In the genomic region with DNA sequence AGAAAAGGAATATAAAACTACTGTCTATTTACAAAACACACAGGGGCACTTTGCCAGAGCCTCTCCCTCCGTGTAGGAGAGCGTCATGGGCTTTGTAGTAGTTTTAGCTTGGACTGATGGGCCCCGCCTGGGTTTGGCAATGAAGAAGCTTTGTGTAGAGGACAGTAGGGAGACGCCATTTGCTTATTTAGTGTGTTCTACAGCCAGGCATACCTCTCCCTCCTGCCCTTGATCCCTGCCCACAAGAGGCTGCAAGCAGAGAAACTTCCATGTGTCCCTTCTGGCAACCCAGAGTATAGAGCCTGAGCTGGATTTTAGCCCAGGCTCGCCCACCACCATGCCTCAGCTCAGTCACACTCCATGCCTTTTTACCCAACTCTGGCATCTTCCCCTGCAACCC, we compare ENCODE assay signal across 22 mouse cellular contexts. TPM values are rescaled to one million over a fixed set of nuclear protein-coding genes. Genes with fewer than 3 reads are reported as not detected.
DNase-seq lines count a peak whose midpoint lies in the region; ATAC-seq and TF ChIP-seq lines count a peak whose summit lies in the region.
"Had no signal": no experiment of that assay in that cellular context is flagged by ENCODE, and none has a peak within 500 bp of the region (broad histone marks: within the 10 kb centered on the region; RNA-seq: fewer than 3 reads in every experiment).

No protein-coding gene starts in this region.

- H3K9ac ChIP-seq in heart, embryonic 13.5 days = no peak overlapping the region
- H3K9ac ChIP-seq in lung, postnatal 0 days (replicated peaks; ENCODE audit: low read depth) = no peak overlapping the region
- H3K9ac ChIP-seq: forebrain, postnatal 0 days; hindbrain, embryonic 14.5 days; midbrain, embryonic 15.5 days had no signal

- peak; percentile 31 to 39 for DNase-seq in cerebellum, postnatal 10 days
- no peak for DNase-seq in cerebellum, adult 8-10 months
- no peak for DNase-seq in heart, adult 8-10 months (ENCODE audit: low spot score)
- DNase-seq in lung, postnatal 0 days (ENCODE audit: low spot score) = peak; percentile 52
- no peak for DNase-seq in lung, adult 2 months
- DNase-seq in layer of hippocampus, adult 9-10 months (ENCODE audit: low spot score) = no peak
- no peak for DNase-seq in gastrocnemius, adult 2 months
- DNase-seq: cerebellum, adult 18-20 months; kidney, adult 18-20 months; liver; right cerebral cortex, postnatal 14 days; spleen, adult 18-20 months had no signal

- H3K4me1 ChIP-seq in heart, embryonic 13.5 days = peaks cover 42% of the 10 kb centered on the region
- peaks cover 8% of the 10 kb centered on the region; the same call in 1 of the 2 replicates for H3K4me1 ChIP-seq in lung, postnatal 0 days (ENCODE audit: insufficient read depth, low read depth, low read length)
- H3K4me1 ChIP-seq in lung, adult 2 months (ENCODE audit: control insufficient read depth, insufficient read depth, low read length) = peaks cover 8% of the 10 kb centered on the region

- intact Hi-C loops in gastrocnemius, adult 2 months (cut with DNase I) = loop anchor here (5.0 kb wide), 1 partner anchor 91 kb away; no protein-coding TSS in a partner anchor

- TF ChIP-seq EP300 in lung, postnatal 0 days (IDR thresholded peaks at IDR 0.05) = no peak

- TF ChIP-seq POLR2A in lung, adult 2 months (IDR thresholded peaks at IDR 0.05; ENCODE audit: borderline replicate concordance, extremely low read depth, low read depth, low read length) = no peak

- no peak for TF ChIP-seq CTCF in lung, postnatal 0 days (IDR thresholded peaks at IDR 0.05)
- TF ChIP-seq CTCF in lung, adult 2 months (IDR thresholded peaks at IDR 0.05; ENCODE audit: insufficient read depth, low read length) = no peak
- no peak for TF ChIP-seq CTCF in gastrocnemius, adult 2 months (IDR thresholded peaks at IDR 0.05)

- H3K4me2 ChIP-seq in heart, embryonic 13.5 days = no peak overlapping the region
- H3K4me2 ChIP-seq in lung, postnatal 0 days (replicated peaks; ENCODE audit: low read depth, low read length) = no peak overlapping the region
- H3K4me2 ChIP-seq: hindbrain, embryonic 14.5 days; midbrain, embryonic 15.5 days had no signal

- H3K36me3 ChIP-seq in heart, embryonic 13.5 days = no peaks in the 10 kb centered on the region
- H3K36me3 ChIP-seq in lung, postnatal 0 days (ENCODE audit: insufficient read depth, low read length) = no peaks in the 10 kb centered on the region
- H3K36me3 ChIP-seq: forebrain, embryonic 10.5 days; G1E; midbrain, embryonic 15.5 days had no signal

- peak overlapping the region; percentile 78 for H3K27ac ChIP-seq in heart, embryonic 13.5 days (replicated peaks)
- H3K27ac ChIP-seq in lung, postnatal 0 days (ENCODE audit: low read length) = 0 out of 2 replicates have a peak overlapping the region, but pooled peaks have one; percentile 74
- no peak overlapping the region for H3K27ac ChIP-seq in gastrocnemius, adult 2 months
- H3K27ac ChIP-seq: forebrain, embryonic 10.5 days; hindbrain, embryonic 14.5 days; midbrain, embryonic 15.5 days had no signal

- ATAC-seq in heart, embryonic 13.5 days (ENCODE audit: extremely low read depth, insufficient number of reproducible peaks, low FRiP score, low TSS enrichment) = peak; percentile 6; the same call in 1 of the 2 replicates
- peak; percentile 14 for ATAC-seq in lung, postnatal 0 days
- ATAC-seq: activated CD4-positive, CD25-positive, alpha-beta regulatory T cell, adult 4 months had no signal

- peaks cover 55% of the 10 kb centered on the region for H3K27me3 ChIP-seq in heart, embryonic 13.5 days (replicated peaks)
- H3K27me3 ChIP-seq in lung, postnatal 0 days (replicated peaks; ENCODE audit: insufficient read depth, low read length) = no peaks in the 10 kb centered on the region
- H3K27me3 ChIP-seq: midbrain, embryonic 15.5 days had no signal

- H3K4me3 ChIP-seq in heart, embryonic 13.5 days = no peak overlapping the region
- no peak overlapping the region for H3K4me3 ChIP-seq in lung, postnatal 0 days (ENCODE audit: low read depth, low read length)
- no peak overlapping the region for H3K4me3 ChIP-seq in lung, adult 2 months (replicated peaks; ENCODE audit: extremely low read depth, low read depth, low read length)
- H3K4me3 ChIP-seq in gastrocnemius, adult 2 months = no peak overlapping the region
- H3K4me3 ChIP-seq: forebrain, embryonic 10.5 days; layer of hippocampus, adult 2 months; megakaryocyte, embryonic 14.5 days; midbrain, embryonic 15.5 days; myocyte had no signal

- 54% methylated on average over 5 of the region's 5 CpGs for WGBS in heart, embryonic 13.5 days
- WGBS in lung, postnatal 0 days = 31% methylated on average over 5 of the region's 5 CpGs
- WGBS in lung, adult 2 months = 42% methylated on average over 5 of the region's 5 CpGs

- 0 out of 2 replicates have a peak, but pooled peaks cover 3% of the 10 kb centered on the region for H3K9me3 ChIP-seq in heart, embryonic 13.5 days
- H3K9me3 ChIP-seq in lung, postnatal 0 days (ENCODE audit: low read length) = no peaks in the 10 kb centered on the region
- H3K9me3 ChIP-seq: forebrain, embryonic 10.5 days; midbrain, embryonic 15.5 days had no signal

RNA-seq across cellular contexts. Expression of gene Galnt2, which starts 49.4 kb away (rescaled TPM):
- 42.8 and 47.2 TPM in 2 replicates for polyA plus RNA-seq in heart, embryonic 13.5 days (2015; fragmentation: Nextera tagmentation; extraction: Ambion mirVana)
- total RNA-seq in heart, adult 8-10 months (2022) = 10 to 100 TPM; 32.0 to 40.3 (median 33.8) TPM
- 54.3 and 66.2 TPM in 2 replicates for polyA plus RNA-seq in lung, postnatal 0 days (2015; fragmentation: Nextera tagmentation; extraction: Ambion mirVana)
- polyA plus RNA-seq in lung, adult 2 months (2012; rRNA removed) = 17.6 and 25.5 TPM in 2 replicates
- total RNA-seq in gastrocnemius, adult 2 months (2021) = 10 to 100 TPM; 35.6 to 37.2 TPM
- total RNA-seq: G1E had no signal
- polyA plus RNA-seq: G1E had no signal

Comparison
In these comparisons a context has a peak if more than half of its experiments do, and no peak if none do; other contexts are left out.
1. DNase-seq: peak in cerebellum, postnatal 10 days (2 of 2) and lung, postnatal 0 days (single experiment); none in cerebellum, adult 8-10 months (single experiment), heart, adult 8-10 months (single experiment), lung, adult 2 months (single experiment), layer of hippocampus, adult 9-10 months (single experiment) and gastrocnemius, adult 2 months (single experiment).